Mouse (Mus musculus): ENCODE data around the gene Stom.

- TF ChIP-seq CTCF (IDR thresholded peaks at IDR 0.05; ENCODE audit: low read depth, low read length) (no peak), POLR2A (IDR thresholded peaks at IDR 0.05; ENCODE audit: extremely low read depth, insufficient read depth, low read length) (no peak)
Observed at GRCm38 (mm10) chr2:35338707-35339106, 1.9 kb upstream of the Stom start.
